Mouse (Mus musculus) kidney, adult 2 months (tissue): ENCODE measurements around the gene Cdc14a. TPM values are rescaled to one million over a fixed set of nuclear protein-coding genes. Genes with fewer than 3 reads are reported as not detected.

Experiments
- DNase-seq: peaks from one replicate; pipeline ENCODE4 v3.0.0; 2021
- H3K27ac ChIP-seq: fragments of 200-500 bp; 2 replicates; pipeline ENCODE4 v1.5.1; 2012; ENCODE audit warnings: low read depth, low read length, control low read depth, inconsistent platforms; ENCODE audit not compliant: insufficient read depth
- H3K27me3 ChIP-seq: fragments of 200-500 bp; replicated peaks from 2 replicates; pipeline ENCODE4 v1.6.1; 2012; ENCODE audit warnings: mild to moderate bottlenecking, moderate library complexity, low read length, inconsistent platforms; ENCODE audit not compliant: control insufficient read depth, insufficient read depth
- H3K36me3 ChIP-seq: fragments of 200-500 bp; 2 replicates; pipeline ENCODE4 v1.6.1; 2012; ENCODE audit warnings: mild to moderate bottlenecking, moderate library complexity, low read length, inconsistent platforms; ENCODE audit not compliant: control insufficient read depth, insufficient read depth
- H3K4me1 ChIP-seq: fragments of 200-500 bp; 2 replicates; pipeline ENCODE4 v1.6.1; 2011; ENCODE audit warnings: low read length; ENCODE audit not compliant: control insufficient read depth, insufficient read depth
- H3K4me3 ChIP-seq: fragments of 200-500 bp; 2 replicates; pipeline ENCODE4 v1.5.1; 2011; ENCODE audit warnings: mild to moderate bottlenecking, low read depth, low read length, control low read depth; ENCODE audit not compliant: insufficient read depth
- CTCF ChIP-seq: fragments of 200-500 bp; conservative IDR thresholded peaks from 2 replicates; pipeline ENCODE4 v1.5.1; 2011; ENCODE audit warnings: low read depth, mild to moderate bottlenecking, control low read depth, low read length, moderate library complexity, mixed read lengths; ENCODE audit not compliant: insufficient read depth, insufficient read length
- POLR2A ChIP-seq: fragments of 200-500 bp; IDR thresholded peaks from one replicate; pipeline ENCODE4 v1.6.1; 2011; ENCODE audit warnings: low read depth, low read length, control low read depth
- WGBS: fragments of 180-500 bp; shearing (Covaris S2); methylation state at CpG from one replicate; pipeline ENCODE4 v1.1.7; 2018; 5-methylcytosine and 5-hydroxymethylcytosine counted together
- polyA plus RNA-seq: library from polyadenylated mRNA; depleted of rRNA; stranded (reverse); fragments of >200 nt; gene quantifications from 2 replicates; pipeline ENCODE4 v1.2.3, GENCODE M21; 2012

Gene Cdc14a
- polyA plus RNA-seq, 1 experiment, result 5.5 TPM

DNA sequence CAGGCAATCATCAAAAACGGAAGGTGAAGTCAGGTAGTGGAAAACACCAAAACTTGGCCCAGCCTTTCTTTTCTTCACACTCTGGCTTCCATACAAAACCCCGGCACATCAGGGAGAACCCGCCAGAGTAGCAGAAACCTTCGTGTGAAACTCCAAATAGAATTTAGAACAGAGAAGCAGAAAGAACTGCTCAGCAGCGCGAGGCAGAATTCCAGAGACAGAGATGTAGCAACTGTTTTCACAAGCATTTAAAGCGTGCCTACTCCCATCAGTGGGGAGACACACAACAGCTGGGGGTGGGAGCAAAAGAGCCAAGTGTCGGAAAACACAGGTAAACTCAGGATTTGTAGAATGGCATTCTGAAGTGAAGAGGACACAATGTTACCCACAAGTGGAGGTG lies 125.8 kb downstream of the Cdc14a start:
- DNase-seq, result no peak

DNA sequence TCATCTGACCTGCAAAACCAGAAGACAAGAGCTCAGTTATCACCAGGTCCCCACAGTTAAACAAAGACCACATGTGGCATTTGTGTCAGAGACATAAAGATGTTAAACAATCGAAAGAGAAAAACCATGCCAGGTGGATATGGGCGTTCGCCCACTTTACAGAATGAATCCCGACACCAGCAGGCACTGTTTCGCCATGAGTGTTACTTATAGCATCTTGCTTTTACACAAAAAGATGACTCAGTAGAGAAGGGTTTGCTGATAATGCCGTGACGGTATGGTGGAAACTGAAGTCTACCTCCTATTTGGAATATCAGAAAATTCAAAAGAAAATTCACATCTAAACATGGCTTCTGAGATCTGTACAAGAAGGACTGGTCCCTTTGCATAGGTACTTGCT lies 126.7 kb downstream of the Cdc14a start:
- WGBS, result 98% methylated on average over 7 of the region's 7 CpGs
- H3K4me1 ChIP-seq, result no peaks in the 10 kb centered on the region
- H3K36me3 ChIP-seq, result peaks cover 5% of the 10 kb centered on the region; the same call in 1 of the 2 replicates
- no peak overlapping the region for H3K4me3 ChIP-seq
- TF ChIP-seq CTCF (no peak), POLR2A (no peak)
- no peak overlapping the region for H3K27ac ChIP-seq
- H3K27me3 ChIP-seq, result no peaks in the 10 kb centered on the region
- no peak for DNase-seq

More for the DNA sequence above, 125.8 kb downstream of the Cdc14a start:
- Histone ChIP-seq H3K27ac (no peak overlapping the region), H3K4me1 (no peaks in the 10 kb centered on the region), H3K36me3 (peaks cover 6% of the 10 kb centered on the region; the same call in 1 of the 2 replicates), H3K4me3 (no peak overlapping the region), H3K27me3 (no peaks in the 10 kb centered on the region)
- WGBS, result 83% methylated on average over 8 of the region's 8 CpGs
- TF ChIP-seq POLR2A (no peak), CTCF (no peak)

DNA sequence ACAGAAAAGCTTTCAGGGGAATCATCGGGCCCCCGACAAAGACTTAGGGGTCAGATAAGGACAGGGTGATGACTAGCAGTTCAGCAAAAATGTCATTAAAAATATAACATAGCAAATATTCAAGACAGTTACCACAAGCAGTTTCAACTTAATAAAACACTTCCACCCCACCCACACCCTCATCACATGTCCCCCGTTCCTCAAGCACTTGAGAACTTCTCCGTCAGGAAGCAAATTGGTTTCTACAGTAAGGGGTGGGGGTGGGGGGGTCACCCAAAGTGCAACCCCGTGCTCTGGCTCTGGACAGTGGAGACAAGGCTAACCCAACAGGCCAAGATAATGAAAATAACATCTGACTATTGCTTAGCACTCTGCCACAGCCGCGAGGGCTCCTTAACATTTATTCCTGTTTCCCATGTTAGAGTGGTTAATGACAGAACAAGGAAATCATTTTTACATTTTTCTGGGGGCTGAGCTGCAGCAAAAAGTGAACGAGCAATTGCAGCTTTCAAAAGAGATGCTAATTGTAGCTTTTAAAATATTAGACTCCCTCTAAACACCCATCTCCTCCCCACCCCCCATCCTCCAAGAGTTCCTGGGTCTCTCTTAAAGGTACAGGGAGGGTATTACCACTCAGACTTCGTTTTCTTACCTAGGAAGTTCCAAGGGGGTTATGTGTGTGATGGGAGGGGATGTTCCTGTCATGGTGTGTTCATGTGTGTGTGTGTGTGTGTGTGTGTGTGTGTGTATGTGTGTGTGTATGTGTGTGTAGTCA lies 133.6 kb downstream of the Cdc14a start:
- H3K27ac ChIP-seq, result no peak overlapping the region
- no peaks in the 10 kb centered on the region for H3K4me1 ChIP-seq
- DNase-seq, result no peak
- TF ChIP-seq POLR2A (no peak), CTCF (no peak)
- H3K27me3 ChIP-seq, result no peaks in the 10 kb centered on the region
- peaks cover 2% of the 10 kb centered on the region; the same call in 1 of the 2 replicates for H3K36me3 ChIP-seq
- WGBS, result 82% methylated on average over 9 of the region's 9 CpGs
- no peak overlapping the region for H3K4me3 ChIP-seq

DNA sequence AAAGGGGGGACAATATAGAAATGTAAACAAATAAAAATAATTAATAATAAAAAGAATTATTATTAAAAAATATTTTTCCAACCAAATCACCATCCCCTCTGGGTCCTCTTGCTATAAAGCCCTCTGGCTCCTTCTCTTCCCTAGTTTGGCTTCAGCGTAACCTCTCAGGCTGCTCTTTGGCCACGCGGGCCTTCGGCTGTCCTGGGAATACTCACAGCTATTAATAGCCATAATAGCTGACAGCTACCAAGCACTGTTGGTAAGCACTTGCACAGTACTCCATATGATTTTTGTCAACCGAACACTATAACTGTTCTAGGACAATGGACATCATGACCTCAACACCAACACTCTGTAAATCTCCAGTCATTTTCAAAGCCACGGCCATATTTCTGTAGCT lies 135.0 kb downstream of the Cdc14a start:
- Histone ChIP-seq H3K4me3 (no peak overlapping the region), H3K27ac (no peak overlapping the region), H3K4me1 (no peaks in the 10 kb centered on the region), H3K36me3 (peaks cover 2% of the 10 kb centered on the region; the same call in 1 of the 2 replicates), H3K27me3 (no peaks in the 10 kb centered on the region)
- 82% methylated on average over 6 of the region's 6 CpGs for WGBS
- TF ChIP-seq CTCF, result no peak
- TF ChIP-seq POLR2A, result no peak
- DNase-seq, result peak; percentile 14

DNA sequence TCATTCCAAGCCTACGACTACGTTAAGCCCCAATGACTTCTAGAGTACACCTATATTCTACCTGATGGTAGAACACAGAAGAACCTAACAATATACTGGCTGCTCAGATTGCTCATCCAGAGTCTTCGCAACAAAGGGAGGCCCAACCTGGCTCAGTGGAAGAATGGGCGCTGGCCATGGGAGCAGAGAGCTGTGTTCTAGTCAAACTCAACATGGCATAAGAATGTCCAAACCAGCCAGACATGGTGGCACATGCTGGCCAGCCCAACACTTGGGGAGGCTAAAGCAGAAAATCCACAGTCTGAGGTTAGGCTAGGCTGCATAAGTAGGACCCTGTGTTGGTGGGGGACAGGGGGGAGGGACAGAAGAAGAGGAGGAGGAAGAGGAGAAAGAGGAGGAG lies 139.1 kb downstream of the Cdc14a start:
- Histone ChIP-seq H3K4me1 (no peaks in the 10 kb centered on the region), H3K4me3 (no peak overlapping the region), H3K27ac (no peak overlapping the region), H3K27me3 (no peaks in the 10 kb centered on the region), H3K36me3 (no peaks in the 10 kb centered on the region)
- DNase-seq, result no peak
- 100% methylated on average over 4 of the region's 4 CpGs for WGBS
- TF ChIP-seq POLR2A (no peak), CTCF (no peak)

DNA sequence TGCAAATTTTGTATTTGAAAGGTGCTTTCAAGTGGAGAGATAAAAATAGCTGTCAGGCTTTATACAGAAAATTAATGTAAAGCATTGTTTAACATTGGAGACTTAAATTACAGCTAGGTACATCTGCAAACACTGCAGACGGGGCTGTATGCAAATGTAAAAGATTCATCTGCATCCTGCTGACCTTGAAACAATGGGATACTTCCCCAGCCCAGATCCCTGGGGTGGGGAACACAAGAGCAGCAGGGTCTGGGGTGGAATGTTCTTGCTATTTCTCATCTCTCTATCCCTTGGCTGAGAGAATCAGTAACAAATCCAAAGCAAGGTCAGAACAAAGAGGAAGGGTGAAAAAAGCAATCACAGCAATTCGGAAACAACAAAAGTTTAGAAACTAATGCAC lies 139.8 kb downstream of the Cdc14a start:
- Histone ChIP-seq H3K27me3 (no peaks in the 10 kb centered on the region), H3K27ac (no peak overlapping the region), H3K4me1 (no peaks in the 10 kb centered on the region), H3K4me3 (no peak overlapping the region), H3K36me3 (no peaks in the 10 kb centered on the region)
- TF ChIP-seq CTCF (no peak), POLR2A (no peak)
- WGBS, result 65% methylated on average over 2 of the region's 2 CpGs
- DNase-seq, result no peak

DNA sequence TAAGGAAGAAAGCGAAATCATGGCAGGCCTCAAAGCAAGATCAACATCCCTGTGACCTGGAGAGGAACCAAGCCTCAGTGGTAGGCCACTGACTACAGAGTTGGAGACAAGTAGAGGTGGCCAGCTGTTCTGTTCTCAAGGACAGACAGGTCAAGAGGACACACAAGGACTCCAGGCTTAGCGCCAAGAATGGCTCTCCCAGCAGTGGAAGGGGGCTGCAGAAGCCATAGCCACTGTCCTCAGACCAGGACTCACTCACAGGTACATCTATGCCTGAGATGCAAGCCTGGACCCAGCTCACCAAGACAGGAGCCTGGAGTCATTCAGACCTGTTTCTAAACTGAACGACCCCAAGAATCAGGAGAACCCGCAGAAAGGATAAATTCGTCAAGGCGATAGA lies 142.2 kb downstream of the Cdc14a start:
- H3K36me3 ChIP-seq, result no peaks in the 10 kb centered on the region
- no peak overlapping the region for H3K4me3 ChIP-seq
- 93% methylated on average over 6 of the region's 6 CpGs for WGBS
- DNase-seq, result no peak
- no peaks in the 10 kb centered on the region for H3K4me1 ChIP-seq
- no peak for TF ChIP-seq CTCF
- TF ChIP-seq POLR2A, result no peak
- H3K27ac ChIP-seq, result no peak overlapping the region
- no peaks in the 10 kb centered on the region for H3K27me3 ChIP-seq
